Mouse (Mus musculus): Measurements from ENCODE around the gene Gm17651.

- 0 out of 2 replicates have a peak, but pooled peaks have one; percentile 21 for TF ChIP-seq CTCF (IDR thresholded peaks at IDR 0.05)
- TF ChIP-seq EP300 (IDR thresholded peaks at IDR 0.05): peak; percentile 43
Measured at GRCm38 (mm10) chr3:97634288-97634761, 40.2 kb downstream of the Gm17651 start.
